Mouse (Mus musculus): Measurements from ENCODE around the gene Prr5. TPM values are rescaled to one million over a fixed set of nuclear protein-coding genes. Genes with fewer than 3 reads are reported as not detected.
A peak's percentile ranks its signal among the peaks of the same experiment; 100 is the strongest.

The Prr5 gene
- polyA plus RNA-seq, 1 experiment, result 68.4 TPM

DNA sequence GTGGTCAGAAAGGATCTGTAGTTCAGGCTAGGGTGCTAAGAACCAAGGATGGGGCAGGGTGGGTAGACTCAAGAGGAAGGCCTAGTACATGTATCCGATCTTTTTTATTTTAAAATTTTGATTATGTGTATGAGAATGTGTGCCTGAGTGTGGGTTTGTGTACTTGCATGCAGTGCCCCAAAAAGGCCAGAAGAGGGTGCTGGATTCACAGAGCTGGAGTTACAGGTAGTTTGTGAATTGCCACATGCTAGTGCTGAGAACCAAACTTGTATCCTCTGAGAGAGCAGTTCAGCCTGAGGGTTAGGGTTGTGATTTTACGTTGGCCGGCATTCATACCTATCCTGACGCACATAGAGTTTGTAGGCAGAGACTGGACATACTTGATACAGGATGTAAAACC, 9.7 kb downstream of the Prr5 start:
- Histone ChIP-seq H3K4me1 (ENCODE audit: control insufficient read depth, insufficient read depth, low read length) (peaks cover 19% of the 10 kb centered on the region; the same call in 1 of the 2 replicates), H3K27ac (ENCODE audit: insufficient read depth, low read depth, low read length) (no peak overlapping the region), H3K36me3 (ENCODE audit: control insufficient read depth, insufficient read depth, low read length) (no peaks in the 10 kb centered on the region), H3K27me3 (replicated peaks; ENCODE audit: control insufficient read depth, insufficient read depth, low read length) (no peaks in the 10 kb centered on the region), H3K4me3 (ENCODE audit: insufficient read depth, low read depth, low read length) (no peak overlapping the region)
- peak; percentile 29 for DNase-seq
- 97% methylated on average over 4 of the region's 4 CpGs for WGBS
- TF ChIP-seq CTCF (conservative IDR thresholded peaks at IDR 0.05; ENCODE audit: insufficient read depth, insufficient read length, low read depth, low read length), result peak; percentile 62
- TF ChIP-seq POLR2A (IDR thresholded peaks at IDR 0.05; ENCODE audit: low read depth, low read length), result no peak

GRCm38 (mm10) chr15:84679794-84680193, 10.4 kb downstream of the Prr5 start:
- 60% methylated on average over 3 of the region's 3 CpGs for WGBS
- no peak overlapping the region for H3K4me3 ChIP-seq (ENCODE audit: insufficient read depth, low read depth, low read length)
- no peaks in the 10 kb centered on the region for H3K27me3 ChIP-seq (replicated peaks; ENCODE audit: control insufficient read depth, insufficient read depth, low read length)
- no peak overlapping the region for H3K27ac ChIP-seq (ENCODE audit: insufficient read depth, low read depth, low read length)
- no peak for DNase-seq
- TF ChIP-seq POLR2A (IDR thresholded peaks at IDR 0.05; ENCODE audit: low read depth, low read length) (no peak), CTCF (conservative IDR thresholded peaks at IDR 0.05; ENCODE audit: insufficient read depth, insufficient read length, low read depth, low read length) (no peak)
- peaks cover 19% of the 10 kb centered on the region; the same call in 1 of the 2 replicates for H3K4me1 ChIP-seq (ENCODE audit: control insufficient read depth, insufficient read depth, low read length)
- no peaks in the 10 kb centered on the region for H3K36me3 ChIP-seq (ENCODE audit: control insufficient read depth, insufficient read depth, low read length)

DNA sequence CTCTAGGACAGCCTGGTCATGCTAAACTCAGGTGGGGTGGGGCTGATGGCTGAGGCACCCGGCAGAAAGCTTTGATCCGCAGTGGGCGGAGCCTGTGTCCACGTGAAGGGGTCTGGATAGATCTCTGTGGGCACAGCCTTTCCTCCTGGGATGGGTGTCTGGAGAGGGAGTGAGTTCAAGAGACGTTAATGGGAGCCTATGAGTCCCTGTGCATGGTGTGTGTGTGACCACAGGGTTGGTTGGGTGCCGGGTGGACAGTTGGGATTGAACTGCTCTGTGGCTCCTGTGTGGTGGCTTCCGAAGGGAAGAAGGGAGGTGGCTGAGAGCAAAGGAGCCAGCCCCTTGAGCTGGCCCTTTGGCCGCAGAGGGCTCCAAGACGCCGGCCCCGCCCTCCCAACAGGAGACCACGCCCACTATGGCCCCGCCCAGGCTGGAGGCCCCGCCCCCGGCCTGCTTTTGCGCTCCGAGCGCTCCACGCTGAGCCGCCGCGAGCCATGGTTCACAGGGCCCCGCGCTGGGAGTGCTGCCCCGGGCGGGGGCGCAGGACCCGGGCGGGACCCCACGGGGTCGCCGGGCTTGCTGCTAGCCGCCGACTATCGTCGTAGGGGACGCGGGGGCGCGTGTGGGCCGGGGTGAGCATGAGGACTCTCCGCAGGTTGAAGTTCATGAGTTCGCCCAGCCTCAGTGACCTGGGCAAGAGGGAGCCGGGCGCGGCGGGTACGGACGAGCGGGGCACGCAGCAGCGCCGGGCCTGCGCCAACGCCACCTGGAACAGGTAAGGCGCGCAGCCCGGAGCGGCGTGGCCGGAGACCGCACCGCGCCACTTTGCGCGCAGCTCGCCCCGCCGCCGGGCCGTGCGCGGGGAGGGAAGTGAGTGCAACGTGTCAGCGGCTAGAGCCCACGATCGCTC, 11.4 kb downstream of the Prr5 start:
- DNase-seq, result peak; percentile 94
- H3K4me1 ChIP-seq (ENCODE audit: control insufficient read depth, insufficient read depth, low read length), result peaks cover 16% of the 10 kb centered on the region; the same call in 1 of the 2 replicates
- no peaks in the 10 kb centered on the region for H3K36me3 ChIP-seq (ENCODE audit: control insufficient read depth, insufficient read depth, low read length)
- TF ChIP-seq POLR2A (IDR thresholded peaks at IDR 0.05; ENCODE audit: low read depth, low read length), result no peak
- no peak for TF ChIP-seq CTCF (conservative IDR thresholded peaks at IDR 0.05; ENCODE audit: insufficient read depth, insufficient read length, low read depth, low read length)
- WGBS, result 2% methylated on average over 77 of the region's 77 CpGs
- no peak overlapping the region for H3K27ac ChIP-seq (ENCODE audit: insufficient read depth, low read depth, low read length)
- peak overlapping the region; percentile 81 for H3K4me3 ChIP-seq (ENCODE audit: insufficient read depth, low read depth, low read length)
- no peaks in the 10 kb centered on the region for H3K27me3 ChIP-seq (replicated peaks; ENCODE audit: control insufficient read depth, insufficient read depth, low read length)

DNA sequence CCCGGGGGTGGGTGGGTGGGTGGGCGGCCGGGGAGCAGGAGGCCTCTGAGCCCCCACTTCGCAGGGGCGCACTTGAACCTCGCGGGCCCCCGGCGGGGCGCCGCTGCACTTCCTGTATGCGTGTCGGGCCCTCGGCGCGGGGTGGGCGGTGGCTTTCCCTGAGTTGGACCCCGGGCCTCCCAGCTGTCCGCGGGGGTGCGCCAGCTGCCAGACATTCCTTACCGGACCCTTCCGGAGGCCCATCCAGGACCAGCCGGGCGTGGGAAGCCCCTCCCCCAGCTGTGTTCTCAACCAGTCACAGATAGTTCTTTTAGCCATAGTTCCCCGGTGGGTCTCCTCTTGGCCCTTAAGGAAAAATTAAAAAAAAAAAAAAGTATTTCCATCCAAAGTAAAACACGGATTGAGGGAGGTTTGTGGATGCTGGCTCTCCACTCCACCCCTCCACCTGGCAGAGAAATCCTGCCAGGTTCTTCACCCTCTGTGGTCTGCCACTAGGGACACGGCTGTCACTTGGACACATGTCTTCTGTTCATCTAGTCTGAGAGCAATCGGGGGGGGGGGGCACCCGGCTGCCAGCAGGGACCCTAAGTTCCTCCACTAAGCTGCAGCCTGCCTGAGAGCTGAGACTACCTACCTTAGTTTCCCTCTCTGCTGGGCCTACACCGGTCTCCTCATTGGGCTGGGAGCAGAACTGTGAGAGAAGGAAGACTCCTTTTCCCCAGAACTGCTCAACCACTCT, 12.2 kb downstream of the Prr5 start:
- Histone ChIP-seq H3K4me3 (ENCODE audit: insufficient read depth, low read depth, low read length) (peak overlapping the region; percentile 81), H3K36me3 (ENCODE audit: control insufficient read depth, insufficient read depth, low read length) (no peaks in the 10 kb centered on the region), H3K27ac (ENCODE audit: insufficient read depth, low read depth, low read length) (no peak overlapping the region), H3K4me1 (ENCODE audit: control insufficient read depth, insufficient read depth, low read length) (peaks cover 9% of the 10 kb centered on the region; the same call in 1 of the 2 replicates), H3K27me3 (replicated peaks; ENCODE audit: control insufficient read depth, insufficient read depth, low read length) (no peaks in the 10 kb centered on the region)
- 5% methylated on average over 31 of the region's 31 CpGs for WGBS
- DNase-seq, result peak; percentile 55
- TF ChIP-seq CTCF (conservative IDR thresholded peaks at IDR 0.05; ENCODE audit: insufficient read depth, insufficient read length, low read depth, low read length), result no peak
- no peak for TF ChIP-seq POLR2A (IDR thresholded peaks at IDR 0.05; ENCODE audit: low read depth, low read length)

GRCm38 (mm10) chr15:84682206-84682605, 12.8 kb downstream of the Prr5 start:
- peaks cover 6% of the 10 kb centered on the region; the same call in 1 of the 2 replicates for H3K4me1 ChIP-seq (ENCODE audit: control insufficient read depth, insufficient read depth, low read length)

DNA sequence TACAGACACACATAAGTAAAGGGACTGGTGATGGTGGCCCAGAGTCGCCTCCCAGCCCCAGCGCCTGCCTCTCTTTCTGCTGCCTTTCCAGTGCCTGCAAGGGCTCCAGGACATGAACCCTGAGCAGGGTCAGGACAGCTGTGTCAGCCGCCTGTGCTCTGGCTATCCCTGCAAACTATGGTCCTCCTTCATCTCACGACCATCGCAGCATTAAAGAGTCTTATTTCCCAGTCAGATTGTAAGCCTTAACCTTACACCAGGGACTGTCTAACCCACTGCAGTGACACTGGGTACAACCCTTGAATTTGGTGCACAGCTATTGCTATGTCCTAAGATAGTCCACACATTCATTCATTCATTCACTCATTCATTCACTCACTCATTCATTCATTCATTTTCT, 13.4 kb downstream of the Prr5 start:
- Histone ChIP-seq H3K27ac (ENCODE audit: insufficient read depth, low read depth, low read length) (no peak overlapping the region), H3K27me3 (replicated peaks; ENCODE audit: control insufficient read depth, insufficient read depth, low read length) (no peaks in the 10 kb centered on the region), H3K4me1 (ENCODE audit: control insufficient read depth, insufficient read depth, low read length) (peaks cover 10% of the 10 kb centered on the region; the same call in 1 of the 2 replicates), H3K36me3 (ENCODE audit: control insufficient read depth, insufficient read depth, low read length) (no peaks in the 10 kb centered on the region), H3K4me3 (ENCODE audit: insufficient read depth, low read depth, low read length) (no peak overlapping the region)
- WGBS, result 63% methylated on average over 5 of the region's 5 CpGs
- DNase-seq, result no peak
- no peak for TF ChIP-seq POLR2A (IDR thresholded peaks at IDR 0.05; ENCODE audit: low read depth, low read length)
- TF ChIP-seq CTCF (conservative IDR thresholded peaks at IDR 0.05; ENCODE audit: insufficient read depth, insufficient read length, low read depth, low read length), result no peak

More at GRCm38 (mm10) chr15:84682206-84682605, 12.8 kb downstream of the Prr5 start:
- Histone ChIP-seq H3K4me3 (ENCODE audit: insufficient read depth, low read depth, low read length) (no peak overlapping the region), H3K36me3 (ENCODE audit: control insufficient read depth, insufficient read depth, low read length) (no peaks in the 10 kb centered on the region), H3K27me3 (replicated peaks; ENCODE audit: control insufficient read depth, insufficient read depth, low read length) (no peaks in the 10 kb centered on the region), H3K27ac (ENCODE audit: insufficient read depth, low read depth, low read length) (no peak overlapping the region)
- TF ChIP-seq CTCF (conservative IDR thresholded peaks at IDR 0.05; ENCODE audit: insufficient read depth, insufficient read length, low read depth, low read length) (no peak), POLR2A (IDR thresholded peaks at IDR 0.05; ENCODE audit: low read depth, low read length) (no peak)
- WGBS, result 78% methylated on average over 3 of the region's 3 CpGs
- DNase-seq, result no peak

DNA sequence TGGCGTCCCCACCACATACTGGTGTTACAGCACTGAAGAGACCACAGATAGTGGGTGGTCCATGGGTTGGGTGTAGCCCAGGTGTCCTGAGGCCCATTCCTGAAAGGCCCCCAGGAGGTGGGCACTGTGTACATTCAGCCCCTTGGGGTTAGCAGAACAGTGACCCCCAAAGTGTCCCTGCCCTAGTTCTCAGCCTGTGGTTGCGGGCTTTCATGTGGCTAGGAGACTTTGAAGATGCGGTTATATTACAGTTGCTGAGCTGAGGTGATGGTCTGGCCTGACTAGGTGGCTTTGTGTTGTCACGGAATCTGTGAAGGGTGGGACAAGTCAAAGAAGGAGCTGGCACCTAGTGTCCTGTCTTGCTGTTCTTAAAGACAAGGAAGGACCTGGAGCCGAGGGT, 15.1 kb downstream of the Prr5 start:
- WGBS, result 77% methylated on average over 5 of the region's 5 CpGs
- no peaks in the 10 kb centered on the region for H3K36me3 ChIP-seq (ENCODE audit: control insufficient read depth, insufficient read depth, low read length)
- no peak overlapping the region for H3K4me3 ChIP-seq (ENCODE audit: insufficient read depth, low read depth, low read length)
- H3K27ac ChIP-seq (ENCODE audit: insufficient read depth, low read depth, low read length), result no peak overlapping the region
- TF ChIP-seq CTCF (conservative IDR thresholded peaks at IDR 0.05; ENCODE audit: insufficient read depth, insufficient read length, low read depth, low read length) (no peak), POLR2A (IDR thresholded peaks at IDR 0.05; ENCODE audit: low read depth, low read length) (no peak)
- H3K4me1 ChIP-seq (ENCODE audit: control insufficient read depth, insufficient read depth, low read length), result peaks cover 14% of the 10 kb centered on the region; the same call in 1 of the 2 replicates
- no peaks in the 10 kb centered on the region for H3K27me3 ChIP-seq (replicated peaks; ENCODE audit: control insufficient read depth, insufficient read depth, low read length)
- DNase-seq, result no peak
